Mouse (Mus musculus) embryo, embryonic 10.5 days (tissue): ENCODE measurements around the gene Tmem131.

ENCODE experiments used
- DNase-seq: peaks from one replicate; pipeline ENCODE4 v3.0.0-alpha.2; 2015; ENCODE audit warnings: low spot score

Gene Tmem131

GRCm38 (mm10) chr1:36938348-36938747 lies 5.1 kb downstream of the Tmem131 start:
- peak; percentile 47 for DNase-seq

DNA sequence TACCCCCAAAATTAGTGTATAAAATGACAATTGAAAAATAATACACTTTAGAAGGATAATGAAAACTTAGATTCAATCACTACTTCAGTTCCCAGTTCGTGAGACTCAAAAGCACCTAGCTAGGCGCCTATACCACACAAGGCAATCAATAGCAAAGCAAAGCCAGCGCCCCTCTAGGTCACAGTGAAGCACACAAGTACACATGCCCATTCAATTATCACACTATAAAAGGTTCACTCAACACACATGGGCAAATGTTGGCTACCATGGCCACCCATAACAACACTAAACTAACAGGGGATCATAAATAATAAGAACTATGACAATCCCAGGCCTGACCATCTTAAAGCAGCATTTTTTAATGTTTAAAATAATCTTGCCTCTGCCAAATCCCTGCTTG lies 5.8 kb downstream of the Tmem131 start:
- DNase-seq: peak; percentile 65

DNA sequence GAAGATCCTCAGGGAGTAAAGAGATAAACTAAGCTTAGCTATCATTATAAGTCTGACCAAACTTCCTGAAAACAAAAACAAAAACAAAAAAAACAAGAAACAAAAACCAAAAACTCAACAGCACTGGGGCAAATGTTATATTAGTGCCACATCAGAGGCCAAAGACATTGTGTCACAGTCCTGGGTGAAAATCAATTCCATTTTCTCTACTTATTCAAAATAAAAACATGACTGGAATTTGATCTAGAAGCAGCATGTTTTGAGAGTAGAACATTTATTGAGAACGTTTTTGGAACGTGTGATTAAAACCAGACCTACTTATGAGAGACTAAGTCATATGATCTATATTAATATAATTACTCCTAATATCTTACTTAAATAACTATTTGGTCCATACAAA lies 6.5 kb downstream of the Tmem131 start:
- no peak for DNase-seq

DNA sequence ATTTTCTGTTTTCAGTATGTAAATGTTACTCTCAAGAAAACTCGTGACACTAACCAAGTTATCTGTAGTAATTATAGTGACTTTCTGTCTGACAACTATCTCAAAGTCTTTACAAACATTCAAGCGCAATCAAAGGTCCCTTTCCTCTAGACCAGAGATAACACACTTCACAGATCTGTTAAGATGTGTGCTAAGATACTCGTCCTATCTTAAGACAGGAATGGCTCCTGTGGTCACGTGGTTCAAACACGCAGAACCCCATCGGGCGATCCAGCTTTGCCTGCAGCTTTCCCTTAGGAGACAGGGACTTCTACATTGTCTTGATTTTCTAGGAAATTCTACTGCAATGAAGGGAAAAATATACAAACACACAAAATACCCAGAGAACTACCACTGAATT lies 6.9 kb downstream of the Tmem131 start:
- no peak for DNase-seq

DNA sequence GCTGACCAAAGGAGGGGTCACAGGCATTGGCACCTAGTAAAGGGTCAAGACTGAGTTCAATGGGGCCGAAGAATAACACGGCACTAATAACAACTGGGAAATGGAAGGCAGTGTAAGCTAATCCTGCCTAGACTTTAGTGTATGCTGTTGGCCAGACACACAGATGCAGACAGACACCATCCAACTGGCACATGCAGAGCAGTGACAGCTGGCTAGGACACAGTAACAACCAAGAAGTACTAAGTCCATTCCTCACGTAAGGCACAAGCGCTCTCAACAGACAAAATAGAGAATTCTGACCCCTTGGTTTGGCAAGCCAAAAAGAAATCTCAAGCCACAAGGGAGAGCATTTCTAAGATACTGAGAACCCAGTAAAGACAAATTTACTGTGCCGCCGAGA lies 8.7 kb downstream of the Tmem131 start:
- no peak for DNase-seq

DNA sequence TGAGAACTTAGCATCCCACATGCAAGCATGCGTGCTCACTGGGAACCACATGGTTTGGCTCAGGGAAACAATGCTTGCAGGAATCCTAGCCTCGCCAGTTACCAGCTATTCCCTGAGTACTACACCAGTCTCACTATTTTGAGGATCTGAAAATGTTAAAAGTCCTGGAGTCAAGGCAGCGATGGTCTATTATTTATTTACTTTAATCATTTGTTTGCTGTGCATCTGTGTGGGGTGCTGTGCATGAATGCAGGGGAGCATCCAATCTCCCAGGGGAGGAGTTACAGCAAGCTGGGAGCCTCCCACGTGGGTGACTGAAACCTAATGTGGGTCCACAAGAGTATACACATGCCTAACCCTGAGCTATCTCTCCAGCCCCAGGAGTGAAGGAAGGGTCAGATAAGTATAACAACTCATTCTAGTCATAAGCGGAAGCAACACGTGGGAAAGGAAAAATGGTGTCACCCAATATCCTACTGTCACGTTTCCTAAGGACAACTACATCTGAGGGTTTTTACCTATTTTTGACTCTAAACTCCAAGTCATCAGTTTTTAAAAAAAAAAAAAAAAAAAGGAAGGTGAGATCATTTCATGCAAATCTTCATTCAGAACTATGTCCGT lies 9.4 kb downstream of the Tmem131 start:
- no peak for DNase-seq

DNA sequence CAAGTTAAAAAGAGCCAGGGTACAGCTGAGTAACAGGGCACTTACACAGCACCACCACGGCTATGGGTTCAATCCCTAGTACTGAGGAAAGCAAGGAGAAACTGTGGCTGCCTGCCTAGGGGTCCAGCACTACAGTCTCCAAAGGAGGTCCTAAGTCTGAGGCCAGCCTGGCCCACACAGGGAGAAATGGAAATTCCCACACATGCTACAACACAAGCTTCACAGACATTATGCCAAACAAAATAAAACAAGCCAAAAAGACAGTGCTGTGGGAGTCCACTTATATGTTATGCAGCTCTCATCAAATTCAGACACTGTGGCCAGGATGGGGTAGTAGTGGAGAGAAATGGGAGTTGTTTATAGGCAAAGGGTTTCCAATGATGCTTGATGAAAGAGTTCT lies 11.2 kb downstream of the Tmem131 start:
- DNase-seq: no peak

GRCm38 (mm10) chr1:36930911-36931310 lies 12.6 kb downstream of the Tmem131 start:
- no peak for DNase-seq

DNA sequence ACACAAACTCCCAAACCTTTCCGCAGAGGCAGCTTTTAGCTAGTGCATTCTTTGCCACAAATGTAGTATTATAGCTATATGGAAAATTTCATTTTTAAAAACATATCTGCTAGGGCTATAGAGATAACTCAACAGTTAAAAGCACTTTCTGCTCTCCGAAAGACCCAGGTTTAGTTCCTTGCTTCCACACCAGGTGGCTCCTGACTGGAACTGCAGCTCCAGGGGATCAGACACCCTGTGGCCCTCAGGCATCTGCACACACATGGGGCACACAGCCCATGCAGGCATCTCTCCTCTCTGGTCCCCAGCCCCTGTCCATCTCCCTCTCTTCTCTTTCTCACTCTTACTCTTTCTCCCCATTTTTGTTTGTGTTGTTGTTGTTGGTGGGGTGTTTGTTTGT lies 13.5 kb downstream of the Tmem131 start:
- DNase-seq: no peak

- no peak for DNase-seq
Measured at GRCm38 (mm10) chr1:36928357-36929330, 14.8 kb downstream of the Tmem131 start.

DNA sequence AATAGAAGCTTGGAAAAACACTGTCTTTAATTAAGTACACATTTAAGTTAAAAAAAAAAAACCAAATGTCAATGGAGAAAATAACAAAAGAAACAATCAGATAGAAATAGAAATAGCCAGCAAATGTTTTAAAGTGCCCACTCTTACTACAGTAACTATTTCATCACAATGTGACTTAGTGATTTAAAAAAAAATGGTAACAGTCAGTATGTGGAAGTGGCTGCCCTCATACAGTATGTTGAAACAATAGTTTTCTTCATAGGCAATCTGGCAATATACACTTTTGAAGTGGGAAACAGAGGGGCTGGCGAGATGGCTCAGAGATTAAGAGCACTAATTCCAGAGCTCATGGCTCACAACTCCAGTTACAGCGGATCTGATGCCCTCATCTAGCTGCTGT lies 15.9 kb downstream of the Tmem131 start:
- DNase-seq: no peak

DNA sequence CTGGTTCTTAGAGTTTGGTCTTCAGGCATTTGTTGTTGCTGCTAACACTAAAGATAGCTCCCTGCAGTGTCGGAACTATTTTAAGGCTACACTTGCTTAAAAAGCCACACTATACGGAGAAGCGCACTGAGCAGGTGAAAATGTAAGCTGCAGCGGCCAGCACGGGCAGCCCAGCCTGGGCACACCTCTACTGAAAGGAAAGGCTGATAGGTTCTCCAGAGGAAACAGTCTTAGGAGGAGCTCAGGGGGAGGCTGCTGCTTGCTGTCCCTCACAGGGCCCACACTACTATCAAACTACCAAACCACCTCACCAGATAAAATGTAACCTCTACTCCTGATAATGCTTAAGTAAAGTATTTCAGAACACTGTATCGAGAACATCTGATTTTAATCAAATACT lies 16.7 kb downstream of the Tmem131 start:
- no peak for DNase-seq

GRCm38 (mm10) chr1:36926246-36926645 lies 17.2 kb downstream of the Tmem131 start:
- no peak for DNase-seq

DNA sequence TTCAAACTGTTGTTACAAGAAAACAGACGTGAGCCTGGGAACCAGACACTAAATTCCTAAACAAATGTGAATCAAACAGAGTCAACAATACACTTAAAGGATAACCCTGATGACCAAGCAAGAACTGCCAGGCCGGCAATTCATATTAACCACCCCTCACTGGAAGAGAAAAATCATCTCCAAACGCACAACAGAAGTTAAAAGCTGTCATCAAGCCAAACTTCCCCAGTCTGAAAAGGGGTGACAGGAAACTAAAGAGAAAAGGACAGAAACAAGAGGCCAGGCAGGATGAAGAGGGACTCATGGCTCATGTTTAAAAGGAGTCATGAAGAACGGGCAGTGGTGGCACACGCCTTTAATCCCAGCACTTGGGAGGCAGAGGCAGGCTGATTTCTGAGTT lies 17.7 kb downstream of the Tmem131 start:
- no peak for DNase-seq

DNA sequence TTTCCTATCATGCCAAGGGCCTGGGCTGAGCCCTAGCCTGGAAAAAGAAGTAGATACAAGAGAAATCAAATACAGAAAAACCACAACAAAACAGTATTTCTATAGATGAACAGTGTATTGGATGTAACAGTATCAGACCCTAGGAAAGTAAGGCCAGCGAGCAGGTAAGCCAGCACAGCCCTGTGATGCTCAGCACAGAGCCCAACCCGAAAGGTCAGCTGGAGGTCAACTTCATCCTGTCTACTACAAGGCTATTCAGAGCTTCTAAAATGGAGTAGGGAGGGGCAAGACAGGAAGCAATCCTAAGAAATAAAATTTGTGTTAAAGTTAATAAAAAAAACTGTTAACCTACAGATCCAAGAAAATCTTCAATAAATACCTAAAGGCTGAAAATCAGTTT lies 18.6 kb downstream of the Tmem131 start:
- DNase-seq: no peak

GRCm38 (mm10) chr1:36923911-36924310 lies 19.6 kb downstream of the Tmem131 start:
- DNase-seq: no peak

GRCm38 (mm10) chr1:36922623-36923421 lies 20.6 kb downstream of the Tmem131 start:
- no peak for DNase-seq

GRCm38 (mm10) chr1:36921614-36922393 lies 21.7 kb downstream of the Tmem131 start:
- no peak for DNase-seq

- DNase-seq: no peak
Measured at GRCm38 (mm10) chr1:36920726-36921125, 22.7 kb downstream of the Tmem131 start.

- DNase-seq: peak; percentile 21
Measured at GRCm38 (mm10) chr1:36920154-36920716, 23.2 kb downstream of the Tmem131 start.

GRCm38 (mm10) chr1:36919728-36920127 lies 23.7 kb downstream of the Tmem131 start:
- peak; percentile 24 for DNase-seq
